Comparison of ENCODE assay signal across 18 mouse cellular contexts in genomic region chr8:79153637-79154036, GRCm38 (mm10).
"Had no signal": no experiment of that assay in that cellular context is flagged by ENCODE, and none has a peak within 500 bp of the region (broad histone marks: within the 10 kb centered on the region; RNA-seq: fewer than 3 reads in every experiment).

No protein-coding gene starts in this region.

- DNase-seq: liver, postnatal 0 days; lung, adult 2 months; lung, postnatal 14 days; lung, postnatal 36 days; right cerebral cortex, postnatal 25 days; right cerebral cortex, postnatal 4 days; thymus, adult 18-20 months; thymus, postnatal 14 days; thymus, postnatal 36 days had no signal

- H3K9me3 ChIP-seq: lung, embryonic 15.5 days; megakaryocyte, embryonic 14.5 days; midbrain, embryonic 13.5 days; midbrain, embryonic 15.5 days; neural tube, embryonic 12.5 days; stomach, embryonic 15.5 days had no signal

- H3K4me1 ChIP-seq: lung, embryonic 15.5 days; midbrain, embryonic 13.5 days; midbrain, embryonic 15.5 days; neural tube, embryonic 12.5 days; stomach, embryonic 15.5 days had no signal

- H3K27me3 ChIP-seq: lung, embryonic 15.5 days; megakaryocyte, embryonic 14.5 days; midbrain, embryonic 13.5 days; midbrain, embryonic 15.5 days; neural tube, embryonic 12.5 days; stomach, embryonic 15.5 days had no signal

- H3K9ac ChIP-seq: liver, postnatal 0 days; lung, embryonic 15.5 days; midbrain, embryonic 13.5 days; midbrain, embryonic 15.5 days; neural tube, embryonic 12.5 days; stomach, embryonic 15.5 days had no signal

- ATAC-seq: liver, postnatal 0 days; lung, postnatal 0 days; midbrain, embryonic 13.5 days; midbrain, embryonic 15.5 days had no signal

- H3K4me3 ChIP-seq: lung, embryonic 15.5 days; megakaryocyte, embryonic 14.5 days; midbrain, embryonic 13.5 days; midbrain, embryonic 15.5 days; neural tube, embryonic 12.5 days; stomach, embryonic 15.5 days had no signal

- H3K27ac ChIP-seq: lung, embryonic 15.5 days; macrophage; midbrain, embryonic 13.5 days; midbrain, embryonic 15.5 days; neural tube, embryonic 12.5 days; stomach, embryonic 15.5 days had no signal

- H3K4me2 ChIP-seq: lung, embryonic 15.5 days; midbrain, embryonic 11.5 days; midbrain, embryonic 13.5 days; midbrain, embryonic 15.5 days; neural tube, embryonic 12.5 days; stomach, embryonic 15.5 days had no signal
